Mouse (Mus musculus) liver, adult 2 months (tissue): Measurements from ENCODE around the gene Serpine3. TPM values are rescaled to one million over a fixed set of nuclear protein-coding genes. Genes with fewer than 3 reads are reported as not detected.

ENCODE experiments used
- DNase-seq: peaks from one replicate; pipeline ENCODE4 v3.0.0-alpha.2; 2011; ENCODE audit warnings: low read depth, low spot score; ENCODE audit errors: extremely low read depth
- H3K27ac ChIP-seq: fragments of 200-500 bp; replicated peaks from 2 replicates; pipeline ENCODE4 v1.5.1; 2012; ENCODE audit warnings: low read depth, mild to moderate bottlenecking, control low read depth, inconsistent platforms, low read length; ENCODE audit not compliant: insufficient read depth
- H3K27me3 ChIP-seq: fragments of 200-500 bp; 2 replicates; pipeline ENCODE4 v1.6.1; 2012; ENCODE audit warnings: mild to moderate bottlenecking, moderate library complexity, low read length, inconsistent platforms; ENCODE audit not compliant: control insufficient read depth, insufficient read depth
- H3K36me3 ChIP-seq: fragments of 200-500 bp; 2 replicates; pipeline ENCODE4 v1.6.1; 2012; ENCODE audit warnings: low read length, inconsistent platforms; ENCODE audit not compliant: control insufficient read depth, insufficient read depth
- H3K4me1 ChIP-seq: fragments of 200-500 bp; 2 replicates; pipeline ENCODE4 v1.6.1; 2011; ENCODE audit warnings: low read length; ENCODE audit not compliant: control insufficient read depth, insufficient read depth
- H3K4me3 ChIP-seq: fragments of 200-500 bp; 2 replicates; pipeline ENCODE4 v1.5.1; 2011; ENCODE audit warnings: low read depth, mild to moderate bottlenecking, control low read depth, low read length, moderate library complexity; ENCODE audit not compliant: insufficient read depth
- H3K79me2 ChIP-seq: fragments of 200-500 bp; 2 replicates; pipeline ENCODE4 v1.6.1; 2012; ENCODE audit warnings: inconsistent platforms, mild to moderate bottlenecking, low read length, moderate library complexity; ENCODE audit not compliant: control insufficient read depth, insufficient read depth
- H3K9ac ChIP-seq: fragments of 200-500 bp; 2 replicates; pipeline ENCODE4 v1.6.1; 2012; ENCODE audit warnings: low read depth, mild to moderate bottlenecking, control low read depth, inconsistent platforms, low read length
- CTCF ChIP-seq: fragments of 200-500 bp; IDR thresholded peaks from 2 replicates; pipeline ENCODE4 v1.5.1; 2011; ENCODE audit warnings: low read depth, low read length, control low read depth
- POLR2A ChIP-seq: fragments of 200-500 bp; IDR thresholded peaks from 2 replicates; pipeline ENCODE4 v1.6.1; 2011; ENCODE audit warnings: low read length, control low read depth; ENCODE audit not compliant: insufficient read depth; ENCODE audit errors: extremely low read depth
- WGBS: fragments of 180-500 bp; shearing (Covaris S2); methylation state at CpG from one replicate; pipeline ENCODE4 v1.1.7; 2018; 5-methylcytosine and 5-hydroxymethylcytosine counted together
- polyA plus RNA-seq: library from polyadenylated mRNA; depleted of rRNA; stranded (reverse); fragments of >200 nt; gene quantifications from 2 replicates; pipeline ENCODE4 v1.2.3, GENCODE M21; 2012; rRNA removed
- total RNA-seq: library from RNA; depleted of rRNA; stranded (reverse); fragments of >200 nt; gene quantifications from 2 replicates; pipeline ENCODE4 v1.2.3, GENCODE M21; 2014; rRNA removed

Gene Serpine3
- total and polyA plus RNA-seq, 2 experiments = 0.09 TPM; not detected in 1

DNA sequence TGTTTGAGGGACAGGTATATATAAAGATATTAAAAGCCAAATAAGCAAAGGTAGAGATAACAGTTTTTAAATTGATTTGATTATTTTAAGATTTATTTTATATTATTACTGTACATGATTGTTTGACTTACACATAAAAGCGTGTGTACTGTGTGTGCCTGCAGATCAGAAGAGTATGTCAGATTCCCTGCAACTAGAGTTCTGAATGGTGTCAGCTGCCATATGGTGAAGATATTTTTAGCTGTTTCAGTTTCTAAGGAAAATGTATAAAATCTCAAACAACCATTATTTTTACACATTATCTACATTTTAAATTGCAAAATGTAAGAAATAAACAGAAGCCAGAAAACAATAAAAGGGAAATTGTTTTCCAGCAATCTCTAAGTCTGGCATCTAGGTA lies 58.2 kb downstream of the Serpine3 start:
- Histone ChIP-seq H3K79me2 (no peaks in the 10 kb centered on the region; the same call in 1 of the 2 replicates), H3K4me1 (peaks cover 2% of the 10 kb centered on the region; the same call in 1 of the 2 replicates), H3K9ac (no peak overlapping the region), H3K27me3 (no peaks in the 10 kb centered on the region), H3K36me3 (peaks cover 8% of the 10 kb centered on the region), H3K4me3 (no peak overlapping the region), H3K27ac (no peak overlapping the region)
- 94% methylated on average over 1 of the region's 1 CpGs for WGBS
- no peak for TF ChIP-seq POLR2A
- TF ChIP-seq CTCF = no peak
- no peak for DNase-seq

DNA sequence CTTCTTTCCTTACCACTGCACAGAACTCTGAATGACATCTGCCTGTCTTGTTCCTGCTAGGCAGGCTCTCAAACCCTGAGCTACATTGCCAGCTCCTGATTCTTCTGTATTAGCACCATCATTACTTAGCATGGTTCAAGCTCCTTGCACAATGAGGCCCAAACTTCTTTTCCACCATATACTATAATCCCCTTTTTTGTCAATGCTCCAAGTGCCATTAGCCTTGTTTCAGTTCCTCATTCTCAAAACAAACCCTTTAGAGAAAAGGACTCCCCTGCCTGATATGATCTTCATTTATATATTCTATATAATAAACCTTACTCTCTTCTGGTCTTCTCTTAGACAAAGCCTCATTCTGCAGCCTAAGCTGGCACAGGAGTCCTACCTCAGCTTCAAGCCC lies 61.1 kb downstream of the Serpine3 start:
- H3K9ac ChIP-seq = no peak overlapping the region
- no peaks in the 10 kb centered on the region for H3K27me3 ChIP-seq
- no peaks in the 10 kb centered on the region; the same call in 1 of the 2 replicates for H3K79me2 ChIP-seq
- no peak overlapping the region for H3K27ac ChIP-seq
- DNase-seq = no peak
- peaks cover 2% of the 10 kb centered on the region; the same call in 1 of the 2 replicates for H3K4me1 ChIP-seq
- H3K4me3 ChIP-seq = no peak overlapping the region
- TF ChIP-seq POLR2A (no peak), CTCF (no peak)
- H3K36me3 ChIP-seq = peaks cover 7% of the 10 kb centered on the region

DNA sequence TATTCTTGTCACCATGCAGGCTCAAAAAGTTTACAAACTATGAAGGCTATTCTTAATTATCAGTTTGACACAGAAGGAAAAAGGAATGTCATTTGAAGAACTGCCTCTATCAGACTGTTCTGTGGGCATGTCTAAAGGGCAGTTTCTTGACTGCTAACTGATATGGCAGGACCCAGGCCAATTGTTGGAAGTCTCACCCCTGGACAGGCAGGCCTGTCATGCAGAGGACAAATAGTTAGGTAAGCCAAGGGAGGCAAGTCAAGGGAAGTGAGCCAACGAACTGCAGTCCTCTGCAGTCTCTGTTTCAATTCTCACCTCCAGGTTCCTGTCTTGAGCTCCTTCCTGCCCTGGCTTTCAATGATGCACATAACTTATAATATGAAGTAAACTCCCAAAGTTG lies 68.4 kb downstream of the Serpine3 start:
- H3K4me3 ChIP-seq = no peak overlapping the region
- peaks cover 18% of the 10 kb centered on the region for H3K36me3 ChIP-seq
- 8% methylated on average over 1 of the region's 1 CpGs for WGBS
- H3K27me3 ChIP-seq = no peaks in the 10 kb centered on the region
- H3K27ac ChIP-seq = no peak overlapping the region
- TF ChIP-seq CTCF (no peak), POLR2A (no peak)
- H3K4me1 ChIP-seq = no peaks in the 10 kb centered on the region
- H3K79me2 ChIP-seq = no peaks in the 10 kb centered on the region; the same call in 1 of the 2 replicates
- no peak overlapping the region for H3K9ac ChIP-seq
- peak; percentile 83 for DNase-seq

DNA sequence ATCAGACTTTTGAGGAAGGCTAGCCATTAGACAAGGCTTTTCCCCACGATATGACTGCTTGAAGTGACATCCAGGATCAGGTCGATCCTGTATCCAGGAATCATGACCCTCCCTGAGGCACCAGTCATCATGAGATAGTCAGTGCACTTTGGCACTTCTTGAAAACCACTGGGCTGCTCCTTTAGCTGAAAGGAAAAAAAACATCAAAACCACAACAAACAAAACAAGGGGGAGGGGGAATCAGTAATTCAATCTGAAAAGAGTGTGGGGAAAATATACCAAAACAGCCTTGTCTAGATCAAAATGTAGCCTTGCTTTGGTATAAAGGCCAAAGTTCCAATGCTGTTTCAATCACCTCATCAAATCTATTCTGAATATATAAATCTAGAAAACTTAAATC lies 70.2 kb downstream of the Serpine3 start:
- H3K4me3 ChIP-seq = no peak overlapping the region
- 80% methylated on average over 2 of the region's 2 CpGs for WGBS
- H3K36me3 ChIP-seq = peaks cover 23% of the 10 kb centered on the region
- no peaks in the 10 kb centered on the region; the same call in 1 of the 2 replicates for H3K4me1 ChIP-seq
- H3K9ac ChIP-seq = no peak overlapping the region
- TF ChIP-seq CTCF (no peak), POLR2A (no peak)
- DNase-seq = no peak
- H3K27me3 ChIP-seq = no peaks in the 10 kb centered on the region
- no peaks in the 10 kb centered on the region; the same call in 1 of the 2 replicates for H3K79me2 ChIP-seq
- H3K27ac ChIP-seq = no peak overlapping the region

DNA sequence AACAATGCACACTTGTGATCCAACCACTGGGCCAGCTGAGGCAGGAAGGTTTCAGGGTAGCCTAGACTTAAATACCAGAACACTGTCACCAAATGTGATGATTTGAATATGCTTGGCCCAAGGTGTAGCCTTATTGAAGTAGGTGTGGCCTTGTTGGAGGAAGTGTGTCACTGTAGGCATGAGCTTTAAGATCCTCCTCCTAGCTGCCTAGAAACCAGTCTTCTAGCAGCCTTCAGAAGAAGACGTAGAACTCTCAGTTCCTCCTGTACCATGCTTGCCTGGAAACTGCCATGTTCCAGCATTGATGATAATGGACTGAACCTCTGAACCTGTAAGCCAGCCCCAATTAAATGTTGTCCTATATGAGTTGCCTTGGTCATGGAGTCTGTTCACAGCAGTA lies 72.2 kb downstream of the Serpine3 start:
- 84% methylated on average over 1 of the region's 1 CpGs for WGBS
- Histone ChIP-seq H3K79me2 (no peaks in the 10 kb centered on the region), H3K9ac (no peak overlapping the region), H3K27ac (no peak overlapping the region), H3K4me1 (no peaks in the 10 kb centered on the region; the same call in 1 of the 2 replicates), H3K27me3 (no peaks in the 10 kb centered on the region), H3K36me3 (peaks cover 22% of the 10 kb centered on the region), H3K4me3 (no peak overlapping the region)
- DNase-seq = no peak
- TF ChIP-seq POLR2A (no peak), CTCF (no peak)

Other genes starting within 250 kb of the Serpine3 start
- not detected in 2 replicates for gene Gucy1b2, start 207.4 kb upstream of the Serpine3 start, total RNA-seq
- gene Gucy1b2, start 207.4 kb upstream of the Serpine3 start, polyA plus RNA-seq = not detected in 2 replicates
- gene Fam124a, start 107.9 kb upstream of the Serpine3 start, total RNA-seq = 3.6 and 4.2 TPM in 2 replicates
- gene Fam124a, start 107.9 kb upstream of the Serpine3 start, polyA plus RNA-seq = 4.7 and 9.8 TPM in 2 replicates
- gene Gm4131, start 96.7 kb upstream of the Serpine3 start, total RNA-seq = not detected in 2 replicates
- gene Gm4131, start 96.7 kb upstream of the Serpine3 start, polyA plus RNA-seq = not detected in 2 replicates
- gene Ints6, start 97.5 kb downstream of the Serpine3 start, total RNA-seq = 17.4 and 25.3 TPM in 2 replicates
- 3.1 and 3.4 TPM in 2 replicates for gene Ints6, start 97.5 kb downstream of the Serpine3 start, polyA plus RNA-seq
- gene Wdfy2, start 174.0 kb downstream of the Serpine3 start, total RNA-seq = 10.7 and 11.5 TPM in 2 replicates
- gene Wdfy2, start 174.0 kb downstream of the Serpine3 start, polyA plus RNA-seq = 4.8 and 6.1 TPM in 2 replicates